Mouse (Mus musculus) ZHBTc4 (cell line): Measurements from ENCODE around the gene Schip1.

Experiments used
- DNase-seq: peaks from one replicate; pipeline ENCODE4 v3.0.0-alpha.2; 2011; ENCODE audit warnings: low read depth, low spot score

The Schip1 gene

GRCm38 (mm10) chr3:68470622-68471021 is 406.0 kb downstream of the Schip1 start:
- DNase-seq, result no peak

DNA sequence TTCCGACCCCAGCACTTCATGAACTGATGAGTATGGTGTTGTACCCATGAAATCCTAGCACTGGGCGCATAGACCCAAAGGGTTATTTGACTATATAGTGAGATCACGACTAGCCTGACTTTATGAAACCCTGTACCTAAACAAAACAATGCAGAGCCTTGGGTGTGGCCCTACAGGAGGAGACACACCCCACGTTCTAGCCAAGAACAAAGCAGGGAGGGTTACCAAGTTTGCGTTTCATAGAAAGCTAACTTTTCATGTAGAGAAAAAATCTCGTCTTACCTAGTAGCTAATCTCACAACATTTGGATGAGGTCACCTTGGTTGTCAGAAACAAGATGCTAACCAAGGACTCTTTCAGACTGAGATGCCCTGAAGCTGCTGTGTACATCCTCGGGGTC is 411.7 kb downstream of the Schip1 start:
- DNase-seq, result peak; percentile 57

- peak; percentile 62 for DNase-seq
Observed at GRCm38 (mm10) chr3:68477478-68477877, 412.9 kb downstream of the Schip1 start.

DNA sequence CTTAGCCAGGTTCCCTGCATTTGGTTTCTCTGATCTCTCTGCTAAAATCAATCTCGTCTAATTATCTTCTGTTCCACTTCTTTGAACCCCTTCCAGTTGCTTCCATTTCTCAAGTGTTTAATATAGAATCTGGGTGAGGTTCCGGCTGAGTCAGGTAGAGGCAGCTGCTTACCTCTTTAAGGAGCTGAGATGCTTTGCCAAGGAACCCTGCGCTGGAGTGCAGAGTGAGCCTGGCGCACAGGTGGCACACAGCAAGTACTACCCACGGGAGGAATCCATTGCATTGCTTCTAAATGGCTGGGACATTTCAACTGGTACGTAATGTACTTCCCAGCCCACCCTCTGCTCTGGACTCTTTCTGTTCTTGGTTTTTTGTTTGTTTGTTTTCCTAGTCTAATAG is 414.7 kb downstream of the Schip1 start:
- no peak for DNase-seq

DNA sequence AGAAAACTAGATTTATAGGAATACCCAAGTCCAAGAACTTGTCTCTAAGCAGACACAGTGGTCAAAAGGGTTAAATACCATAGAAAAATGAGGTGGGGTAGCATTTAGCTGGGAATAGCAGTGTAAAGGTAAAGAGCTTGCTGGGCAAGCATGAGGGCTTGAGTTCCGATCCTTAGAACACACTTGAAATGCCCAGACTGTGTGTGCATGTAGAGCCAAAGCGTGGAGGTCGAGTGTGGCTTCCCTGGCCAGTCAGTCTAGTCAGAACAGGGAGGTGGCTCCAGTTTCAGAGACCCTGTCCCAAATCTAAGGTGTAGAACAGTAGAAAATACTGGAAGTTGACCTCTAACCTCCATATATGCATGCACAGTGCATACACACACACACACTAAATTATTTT is 418.9 kb downstream of the Schip1 start:
- DNase-seq, result no peak

DNA sequence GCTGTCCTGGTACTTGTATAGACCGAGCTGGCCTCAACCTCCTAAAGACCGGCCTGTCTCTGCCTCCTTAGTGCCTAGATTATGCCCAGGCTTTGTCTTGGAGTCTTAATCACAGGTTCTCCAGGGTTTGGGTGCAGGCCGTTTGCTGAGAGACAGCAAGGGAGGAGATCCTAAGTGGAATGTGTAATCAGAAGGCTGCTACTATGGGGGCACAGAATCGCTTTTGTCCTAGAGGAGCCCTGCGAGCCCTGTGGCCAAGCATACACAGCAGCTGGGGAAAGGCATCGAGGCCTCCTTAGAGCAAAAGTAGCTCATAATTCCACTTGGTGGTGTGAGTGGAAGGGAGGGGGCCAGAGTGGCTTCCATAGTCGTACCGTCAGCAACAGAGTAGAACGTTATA is 419.4 kb downstream of the Schip1 start:
- DNase-seq, result no peak

- no peak for DNase-seq
Observed at GRCm38 (mm10) chr3:68484561-68484960, 420.0 kb downstream of the Schip1 start.

GRCm38 (mm10) chr3:68487621-68488020 is 423.0 kb downstream of the Schip1 start:
- DNase-seq, result no peak

GRCm38 (mm10) chr3:68488316-68488715 is 423.7 kb downstream of the Schip1 start:
- DNase-seq, result peak; percentile 54

DNA sequence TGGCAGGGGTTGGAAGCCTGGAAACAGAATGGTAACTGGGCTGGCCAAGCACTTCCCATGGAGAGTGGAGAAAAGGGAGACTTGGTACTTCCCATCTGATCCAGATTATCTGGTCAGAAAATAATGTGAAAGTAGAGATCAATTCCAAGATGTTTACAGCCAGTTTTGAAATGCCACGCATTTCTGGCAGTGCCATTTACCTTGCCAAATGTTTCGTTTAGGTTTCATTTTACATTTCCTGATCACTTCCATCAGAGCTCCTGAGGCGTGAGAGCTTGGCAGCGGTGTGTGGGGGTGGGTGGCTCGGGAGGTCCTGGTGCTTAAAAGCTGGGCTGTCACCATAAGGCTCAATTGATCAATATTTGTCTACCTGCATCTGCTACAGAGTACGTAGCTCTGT is 426.9 kb downstream of the Schip1 start:
- no peak for DNase-seq

DNA sequence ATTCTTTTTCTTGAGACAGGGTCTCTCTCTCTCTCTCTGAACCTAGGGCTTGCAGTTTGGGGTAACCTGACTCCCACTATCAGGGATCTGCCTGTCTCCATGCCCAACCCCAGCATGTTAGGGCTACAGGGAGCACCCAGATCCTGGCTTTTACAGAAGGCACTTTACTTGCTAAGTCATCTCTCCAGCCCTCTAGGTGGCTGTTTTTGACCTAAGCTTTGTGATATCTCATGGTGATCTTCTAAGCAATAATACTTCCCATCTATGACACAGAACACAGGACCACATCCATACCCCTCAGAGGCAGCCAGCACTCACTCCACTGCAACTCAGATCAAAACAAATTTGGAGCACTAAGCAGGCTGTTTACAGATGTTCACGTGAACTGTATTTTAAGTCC is 427.5 kb downstream of the Schip1 start:
- DNase-seq, result no peak

GRCm38 (mm10) chr3:68492513-68492912 is 427.9 kb downstream of the Schip1 start:
- peak; percentile 98 for DNase-seq

DNA sequence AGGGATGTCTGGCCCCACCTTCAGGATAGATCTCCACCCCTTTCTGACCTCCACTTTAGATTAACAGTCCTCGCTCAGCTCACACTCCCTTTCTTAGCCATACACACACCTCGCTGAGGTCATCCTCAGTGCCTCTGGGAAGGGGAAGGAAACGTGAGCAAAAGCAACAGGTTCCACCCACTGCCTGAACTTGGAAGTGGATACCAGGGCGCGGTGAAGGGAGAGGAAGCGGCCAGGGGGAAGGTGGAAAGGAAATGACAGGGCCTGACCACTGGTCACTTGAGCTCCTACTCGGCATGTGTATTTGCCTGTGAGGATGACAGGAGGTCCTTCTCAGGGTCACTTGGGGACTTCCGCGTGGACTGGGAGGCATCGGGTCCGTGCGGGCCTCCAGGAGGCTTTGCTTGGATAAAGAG is 428.6 kb downstream of the Schip1 start:
- peak; percentile 96 for DNase-seq

DNA sequence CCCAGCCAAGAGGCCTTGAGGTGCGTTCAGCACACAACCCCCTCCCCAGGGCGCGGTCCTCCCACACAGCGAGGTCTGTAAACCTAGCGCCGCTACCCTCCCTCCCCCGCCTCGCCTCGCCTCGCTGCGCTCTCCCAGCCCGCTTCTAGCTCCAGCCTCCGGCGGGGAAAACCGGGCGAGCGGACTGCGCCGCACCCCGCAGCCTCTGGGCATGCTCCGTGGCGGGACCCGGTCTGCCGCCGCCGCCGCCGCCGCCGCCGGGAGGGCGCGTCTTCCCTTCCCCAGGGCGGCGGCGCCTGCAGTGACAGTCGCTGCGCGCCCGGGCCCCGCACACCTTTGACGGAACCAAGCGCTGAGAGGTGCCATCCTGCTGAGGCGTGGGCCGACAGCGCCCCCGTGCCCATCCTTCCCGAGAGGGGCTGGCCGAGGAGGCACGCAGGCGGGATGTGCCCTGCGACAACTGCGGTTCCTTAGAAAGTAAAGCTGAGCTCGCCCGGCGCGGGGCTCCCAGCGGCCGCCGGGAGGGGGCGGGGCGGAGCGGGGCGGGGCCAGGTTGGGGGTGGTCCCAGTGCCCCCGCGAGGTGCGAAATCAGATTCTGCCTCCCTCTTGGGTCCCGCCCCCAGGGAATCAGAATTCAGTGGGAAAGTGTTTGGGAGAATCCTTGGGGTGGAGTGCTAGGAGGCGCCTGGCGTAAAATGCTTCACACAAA is 429.1 kb downstream of the Schip1 start:
- peak; percentile 96 for DNase-seq

- peak; percentile 52 for DNase-seq
Observed at GRCm38 (mm10) chr3:68494296-68495095, 429.9 kb downstream of the Schip1 start.

DNA sequence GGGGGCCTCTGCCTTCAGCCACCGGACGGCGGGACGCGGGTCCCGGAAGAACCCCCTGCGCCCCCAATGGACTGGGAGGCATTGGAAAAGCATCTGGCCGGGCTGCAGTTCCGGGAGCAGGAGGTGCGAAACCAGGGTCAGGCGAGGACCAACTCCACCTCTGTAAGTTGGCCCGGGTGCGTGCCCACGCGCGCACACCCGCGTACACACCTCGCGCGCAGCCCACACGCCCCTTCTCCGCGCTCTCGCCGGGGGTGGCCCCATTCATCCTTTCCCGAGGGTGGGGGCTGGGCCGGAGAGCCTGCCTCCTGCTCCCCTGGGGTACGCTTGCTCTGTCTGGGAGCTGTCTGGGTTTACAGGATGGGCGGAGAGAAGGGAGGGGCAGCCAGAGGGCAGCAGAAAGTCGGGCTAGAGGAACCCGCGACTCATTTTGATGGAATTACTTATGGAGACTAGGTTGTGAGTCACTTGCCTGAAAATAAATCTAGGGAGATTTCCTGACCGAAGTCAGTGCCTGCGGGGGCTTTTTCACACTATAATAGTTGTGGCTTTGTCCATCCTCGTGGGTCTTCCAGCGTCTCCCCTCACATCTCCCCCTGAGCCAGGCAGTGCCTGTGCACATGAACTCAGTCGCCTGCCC is 430.6 kb downstream of the Schip1 start:
- peak; percentile 29 for DNase-seq

DNA sequence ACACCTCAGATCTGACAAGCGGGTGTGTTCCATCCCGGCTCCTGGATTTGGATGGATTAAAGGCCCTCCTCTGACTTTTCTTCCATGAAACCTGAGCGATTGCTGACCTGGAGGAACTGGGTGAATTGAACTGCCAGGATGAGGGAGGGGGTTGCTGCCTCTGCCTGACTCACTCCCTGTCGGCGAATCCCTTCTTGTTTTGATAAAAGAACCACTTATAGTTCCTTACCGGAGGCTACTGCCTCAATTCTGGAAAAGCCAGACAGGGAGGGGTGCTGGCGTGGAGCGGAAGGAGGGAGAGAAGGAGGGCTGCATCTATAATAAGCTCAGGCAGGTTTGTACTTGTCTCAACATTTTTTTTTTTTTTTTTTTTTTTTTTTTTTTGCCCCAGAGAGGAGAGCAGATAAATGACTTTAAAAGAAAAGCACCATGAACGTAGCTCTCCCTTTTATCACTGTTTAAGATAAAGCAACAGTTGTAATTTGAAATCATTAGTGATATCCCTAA is 431.2 kb downstream of the Schip1 start:
- peak; percentile 42 for DNase-seq

- no peak for DNase-seq
Observed at GRCm38 (mm10) chr3:68496513-68496912, 431.9 kb downstream of the Schip1 start.

GRCm38 (mm10) chr3:68499532-68500152 is 435.0 kb downstream of the Schip1 start:
- DNase-seq, result no peak

- no peak for DNase-seq
Observed at GRCm38 (mm10) chr3:68504838-68505237, 440.2 kb downstream of the Schip1 start.

DNA sequence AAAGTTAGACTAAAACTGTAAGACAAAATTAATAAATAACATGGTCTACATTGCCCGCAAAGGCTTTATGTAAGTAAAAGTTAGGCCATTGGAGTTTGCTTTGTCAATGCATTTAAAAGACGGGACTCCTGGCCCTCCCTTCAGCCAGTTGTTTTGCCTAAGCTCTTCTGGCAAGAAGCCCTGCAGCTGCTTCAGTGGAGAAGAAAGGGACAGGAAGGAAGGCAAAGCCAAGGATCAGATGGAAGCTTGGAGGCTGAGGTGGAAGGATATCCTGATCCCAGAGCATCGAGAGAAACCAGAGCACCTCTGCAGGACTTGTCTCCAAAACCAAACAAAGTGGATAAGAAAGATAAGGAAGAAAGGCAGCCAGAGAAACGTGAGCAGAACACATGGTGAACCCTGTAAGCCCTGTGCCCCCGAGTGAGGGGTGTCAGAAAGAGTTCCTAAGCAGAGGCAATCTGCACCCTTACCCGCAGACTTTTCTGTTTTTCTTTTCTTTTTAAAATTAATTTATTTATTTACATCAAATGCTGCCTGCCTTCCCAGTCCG is 442.2 kb downstream of the Schip1 start:
- DNase-seq, result no peak

- DNase-seq, result no peak
Observed at GRCm38 (mm10) chr3:68508629-68509028, 444.0 kb downstream of the Schip1 start.
